Mouse (Mus musculus) thymus, postnatal 4 days (tissue): ENCODE data around the gene Rbm39.
"Not testable (repeated sequence)": the region's sequence is repeated elsewhere in the genome, so short reads cannot be mapped to it uniquely, and the experiment has no call there.

Source experiments
- DNase-seq: peaks from one replicate; pipeline ENCODE4 v3.0.0; 2021

Rbm39 gene

GRCm38 (mm10) chr2:156180094-156180821 lies at the start of gene Rbm39:
TSS of gene Rbm39 (minus strand) at chr2:156180238.
- peak; percentile 99 for DNase-seq

- no peak for DNase-seq
Measured at GRCm38 (mm10) chr2:156229171-156229570, 49.1 kb upstream of the Rbm39 start.

- no peak for DNase-seq
Measured at GRCm38 (mm10) chr2:156227689-156228088, 47.7 kb upstream of the Rbm39 start.

GRCm38 (mm10) chr2:156224043-156224442 lies 44.0 kb upstream of the Rbm39 start:
- DNase-seq, result no peak

- DNase-seq, result no peak
Measured at GRCm38 (mm10) chr2:156222100-156222499, 42.1 kb upstream of the Rbm39 start.

GRCm38 (mm10) chr2:156217786-156218185 lies 37.7 kb upstream of the Rbm39 start:
- no peak for DNase-seq

- no peak for DNase-seq
Measured at GRCm38 (mm10) chr2:156203917-156204316, 23.9 kb upstream of the Rbm39 start.

GRCm38 (mm10) chr2:156202848-156203437 lies 22.9 kb upstream of the Rbm39 start:
- no peak for DNase-seq

- no peak for DNase-seq
Measured at GRCm38 (mm10) chr2:156201486-156201885, 21.4 kb upstream of the Rbm39 start.

GRCm38 (mm10) chr2:156199944-156200343 lies 19.9 kb upstream of the Rbm39 start:
- DNase-seq, result no peak

- no peak for DNase-seq
Measured at GRCm38 (mm10) chr2:156197129-156197911, 17.3 kb upstream of the Rbm39 start.

- DNase-seq, result peak; percentile 100
Measured at GRCm38 (mm10) chr2:156196302-156197128, 16.5 kb upstream of the Rbm39 start, which contains the start of gene Phf20. TSS of gene Phf20 (plus strand) at chr2:156196466.

GRCm38 (mm10) chr2:156194571-156194970 lies 14.5 kb upstream of the Rbm39 start:
- no peak for DNase-seq

- no peak for DNase-seq
Measured at GRCm38 (mm10) chr2:156193066-156193862, 13.2 kb upstream of the Rbm39 start.

- no peak for DNase-seq
Measured at GRCm38 (mm10) chr2:156192068-156192467, 12.0 kb upstream of the Rbm39 start.

GRCm38 (mm10) chr2:156191540-156191939 lies 11.5 kb upstream of the Rbm39 start:
- DNase-seq, result no peak

GRCm38 (mm10) chr2:156190004-156190896 lies 10.2 kb upstream of the Rbm39 start:
- peak; percentile 77 for DNase-seq

- DNase-seq, result not testable (repeated sequence)
Measured at GRCm38 (mm10) chr2:156189241-156189640, 9.2 kb upstream of the Rbm39 start.

- DNase-seq, result no peak
Measured at GRCm38 (mm10) chr2:156181592-156181991, 1.6 kb upstream of the Rbm39 start.

- no peak for DNase-seq
Measured at GRCm38 (mm10) chr2:156180824-156181590, 969 bp upstream of the Rbm39 start.
